Mouse (Mus musculus): Measurements from ENCODE around the gene Gm20489.
A peak's percentile ranks its signal among the peaks of the same experiment; 100 is the strongest.

Gm20489 gene

DNA sequence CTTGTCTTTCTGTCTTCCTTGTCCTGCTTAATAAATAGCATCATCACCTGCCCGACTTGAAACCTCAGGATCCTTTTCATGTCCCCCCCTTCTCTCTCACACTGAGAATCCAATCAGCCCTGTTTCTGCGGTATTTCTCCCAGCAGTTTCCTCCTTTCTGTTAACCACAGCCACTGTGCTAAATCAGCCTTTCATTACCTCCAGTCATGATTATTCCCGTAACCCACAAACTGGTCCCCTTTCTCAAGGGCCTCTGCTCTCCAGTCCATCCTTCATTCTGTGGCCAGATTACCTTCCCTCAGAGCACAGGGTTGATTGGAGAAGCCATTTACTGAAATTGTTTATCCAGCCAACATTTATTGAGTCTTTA is at the start of gene Gm20489:
Gene Gm20489 (minus strand): TSS at position 269 of the 370 bp plus-strand sequence.
- no peak for DNase-seq

- DNase-seq, result no peak
Measured at GRCm38 (mm10) chrX:101313625-101314359, 45.0 kb upstream of the Gm20489 start.

DNA sequence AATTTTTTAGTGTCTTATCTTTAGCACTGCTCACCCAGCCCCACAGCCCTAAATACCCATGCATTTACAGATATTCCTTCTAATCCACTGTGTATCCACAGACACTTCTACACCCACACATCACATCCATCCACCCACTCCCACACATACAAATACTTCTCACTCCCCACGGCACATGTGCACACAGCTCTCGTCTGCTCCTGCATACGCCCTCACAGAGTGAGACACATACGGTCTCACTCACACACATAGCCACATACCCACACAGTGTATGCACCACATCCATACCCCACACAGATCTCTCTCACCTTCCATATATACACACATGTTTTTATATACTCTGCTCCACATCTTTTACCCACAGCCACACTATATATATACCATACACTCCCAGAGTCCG is 40.5 kb upstream of the Gm20489 start:
- DNase-seq, result no peak

- no peak for DNase-seq
Measured at GRCm38 (mm10) chrX:101304646-101305045, 35.8 kb upstream of the Gm20489 start.

- no peak for DNase-seq
Measured at GRCm38 (mm10) chrX:101301654-101302053, 32.8 kb upstream of the Gm20489 start.

- DNase-seq, result no peak
Measured at GRCm38 (mm10) chrX:101300427-101301030, 31.7 kb upstream of the Gm20489 start.

GRCm38 (mm10) chrX:101299473-101300426 is 30.9 kb upstream of the Gm20489 start:
- DNase-seq, result no peak

- no peak for DNase-seq
Measured at GRCm38 (mm10) chrX:101299055-101299454, 30.2 kb upstream of the Gm20489 start, which contains the start of gene Nlgn3. TSS of gene Nlgn3 (plus strand) at chrX:101299168.

DNA sequence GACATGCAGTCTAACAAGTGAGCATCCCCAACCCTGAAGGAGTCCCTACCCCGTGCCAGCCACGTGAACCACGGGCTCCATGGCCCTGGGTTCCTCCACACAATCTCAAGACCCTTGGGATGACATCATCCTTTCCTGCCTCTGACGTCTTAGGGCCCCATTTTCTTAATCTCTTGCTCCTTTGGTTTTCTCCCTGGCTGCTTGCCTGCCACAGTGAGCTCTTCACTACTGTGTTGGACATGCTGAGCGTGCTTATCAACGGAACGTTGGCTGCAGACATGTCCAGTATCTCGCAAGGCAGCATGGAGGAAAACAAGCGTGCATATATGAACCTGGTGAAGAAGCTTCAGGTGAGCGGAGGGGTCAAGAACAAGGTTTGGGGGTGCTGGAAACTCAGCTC is 21.3 kb upstream of the Gm20489 start:
- no peak for DNase-seq

DNA sequence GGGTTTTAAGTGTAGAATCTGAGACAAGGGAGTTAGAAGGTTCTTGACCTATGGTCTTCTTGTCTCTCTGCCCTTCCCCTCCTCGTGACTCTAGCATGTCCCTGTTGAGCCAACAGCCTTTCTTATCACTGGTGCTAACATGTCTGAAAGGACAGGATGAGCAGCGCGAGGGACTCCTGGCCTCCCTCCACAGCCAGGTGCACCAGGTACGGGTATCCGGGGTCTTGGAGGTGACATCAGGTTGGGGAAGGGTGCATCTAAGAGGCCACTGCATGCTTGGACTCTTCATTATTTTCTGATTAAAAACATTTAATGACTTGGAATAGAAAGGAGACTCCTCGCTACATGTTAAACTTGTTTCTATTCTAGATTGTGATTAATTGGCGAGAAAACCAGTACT is 20.2 kb upstream of the Gm20489 start:
- DNase-seq, result no peak

- DNase-seq, result no peak
Measured at GRCm38 (mm10) chrX:101288432-101288831, 19.6 kb upstream of the Gm20489 start.

- no peak for DNase-seq
Measured at GRCm38 (mm10) chrX:101287543-101287942, 18.7 kb upstream of the Gm20489 start.

GRCm38 (mm10) chrX:101285953-101286670 is 17.3 kb upstream of the Gm20489 start:
- no peak for DNase-seq

DNA sequence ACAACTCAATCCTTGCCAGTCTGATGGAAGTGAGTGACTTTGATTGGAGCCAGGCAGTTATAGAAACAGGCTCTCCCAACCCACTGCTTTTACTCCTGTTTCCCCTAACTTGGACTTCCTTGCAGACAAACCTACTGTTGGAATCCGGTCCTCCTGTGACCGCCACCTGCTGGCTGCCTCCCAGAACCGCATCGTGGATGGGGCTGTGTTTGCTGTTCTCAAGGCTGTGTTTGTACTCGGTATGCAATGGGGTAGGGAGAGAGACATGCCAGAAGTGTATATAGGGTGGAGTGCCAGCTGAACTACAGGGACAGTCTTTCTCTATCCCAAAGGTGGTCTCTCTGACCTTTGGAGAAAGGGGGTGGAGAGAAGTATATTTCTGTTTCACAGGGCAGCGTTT is 16.7 kb upstream of the Gm20489 start:
- peak; percentile 69 for DNase-seq

GRCm38 (mm10) chrX:101282813-101283212 is 14.0 kb upstream of the Gm20489 start:
- DNase-seq, result no peak

DNA sequence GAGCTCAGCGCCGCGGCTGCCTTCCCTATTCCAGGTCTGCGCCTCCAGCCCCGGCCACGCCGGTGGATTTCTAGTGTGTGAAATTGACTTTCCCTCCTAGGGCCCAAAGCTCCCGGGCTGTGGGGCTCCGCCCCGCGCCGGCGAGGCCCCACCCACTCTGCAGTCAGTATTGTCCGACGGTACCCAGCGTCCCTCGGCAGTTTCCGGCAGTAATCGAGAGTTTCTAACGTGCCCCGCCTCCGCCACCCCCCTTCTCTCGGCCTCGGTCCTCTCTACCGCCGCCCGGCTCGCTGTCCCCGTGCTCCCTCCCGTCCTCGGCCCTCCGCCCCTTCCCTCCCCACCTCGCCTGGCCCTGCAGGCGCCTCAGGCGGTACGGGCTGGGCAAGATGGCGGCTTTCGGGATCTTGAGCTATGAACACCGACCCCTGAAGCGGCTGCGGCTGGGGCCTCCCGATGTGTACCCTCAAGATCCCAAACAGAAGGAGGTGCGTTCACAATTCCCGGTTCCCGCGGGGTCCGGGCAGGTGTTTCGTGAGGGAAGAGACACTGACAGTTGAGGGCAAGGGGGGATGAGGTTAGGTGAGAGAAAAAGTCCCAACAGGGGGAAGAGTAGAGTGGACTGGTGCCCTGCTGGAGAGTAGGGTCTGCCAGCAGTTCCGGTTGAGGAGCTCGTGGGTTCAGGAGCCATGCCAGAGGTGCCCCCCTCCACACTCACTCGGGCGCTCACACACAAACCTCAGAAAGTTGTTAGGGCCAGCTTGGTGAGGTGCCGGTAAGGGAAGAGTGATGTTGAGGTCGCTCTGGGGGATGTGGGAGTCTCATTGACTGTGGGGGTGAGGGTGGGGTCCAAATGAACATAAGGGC is 5.3 kb upstream of the Gm20489 start, which contains the start of gene Med12:
Gene Med12 (plus strand): TSS at position 156 of the 864 bp plus-strand sequence.
- peak; percentile 89 for DNase-seq

GRCm38 (mm10) chrX:101273410-101273809 is 4.6 kb upstream of the Gm20489 start:
- no peak for DNase-seq

GRCm38 (mm10) chrX:101268025-101268754 is 633 bp downstream of the Gm20489 start, which contains the start of gene Il2rg:
TSS of gene Il2rg (minus strand) at chrX:101268255.
- DNase-seq, result no peak

DNA sequence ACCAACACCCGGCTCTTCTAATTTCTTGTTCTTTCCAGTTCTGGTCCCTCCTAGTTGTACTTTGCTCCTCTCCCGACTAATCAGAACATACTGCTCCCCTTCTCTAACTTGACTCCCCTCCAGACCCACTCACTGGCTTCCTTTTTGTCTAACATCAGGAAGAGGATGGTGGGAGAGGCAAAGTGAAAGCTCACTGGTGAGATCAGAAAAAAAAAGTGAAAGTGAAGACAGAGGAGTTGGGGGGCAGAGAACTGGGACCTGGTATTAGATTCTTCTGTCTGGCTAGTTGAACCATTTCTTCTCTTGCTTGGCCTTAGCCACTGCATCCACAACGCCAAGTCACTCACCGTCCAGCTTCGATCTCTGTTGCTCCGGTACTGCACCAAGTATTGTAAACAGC is 2.2 kb downstream of the Gm20489 start:
- no peak for DNase-seq

- no peak for DNase-seq
Measured at GRCm38 (mm10) chrX:101263892-101264291, 4.9 kb downstream of the Gm20489 start, which contains the start of gene Gm614. TSS of gene Gm614 (minus strand) at chrX:101263992.

Data from lung, postnatal 14 days (tissue).